Mouse (Mus musculus) E14TG2a.4 (cell line): Measurements from ENCODE around the gene Kl.

Experiments used
- CTCF ChIP-seq: conservative IDR thresholded peaks from 2 replicates; pipeline ENCODE4 v1.5.1; 2014; ENCODE audit warnings: low read length
- NANOG ChIP-seq: IDR thresholded peaks from 2 replicates; pipeline ENCODE4 v1.6.1; 2014; ENCODE audit warnings: borderline replicate concordance, low read length, mixed read lengths
- POU5F1 ChIP-seq: IDR thresholded peaks from 2 replicates; pipeline ENCODE4 v1.6.1; 2014; ENCODE audit warnings: low read length, borderline replicate concordance

DNA sequence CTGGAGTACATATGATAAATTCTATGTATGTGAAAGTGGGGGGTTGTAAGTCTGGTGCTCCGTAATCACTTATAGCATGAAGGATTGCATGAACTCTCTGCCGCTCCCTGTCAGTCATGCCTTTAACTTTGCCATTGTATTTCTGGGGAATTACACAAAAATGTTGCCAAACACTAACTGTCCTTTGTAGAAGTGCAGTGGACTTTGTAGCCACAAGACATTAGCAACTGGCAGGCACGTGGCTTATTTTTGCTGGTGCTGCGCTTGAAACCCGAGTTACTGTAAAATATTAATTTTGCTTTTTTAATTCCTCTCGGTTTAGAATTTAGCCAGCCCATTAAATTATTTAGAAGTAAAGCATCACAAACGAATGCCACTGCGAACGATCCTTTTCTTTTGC lies 2.4 kb downstream of the Kl start:
- TF ChIP-seq CTCF = no peak
- TF ChIP-seq NANOG = no peak
- no peak for TF ChIP-seq POU5F1
